Mouse (Mus musculus) lung, postnatal 0 days (tissue): ENCODE data around the gene Osbpl2. TPM values are rescaled to one million over a fixed set of nuclear protein-coding genes. Genes with fewer than 3 reads are reported as not detected.

Experiments used
- ATAC-seq: fragments of 200-750 bp; cut with Nextera tagmentation; 2 replicates; pipeline ENCODE4 v1.8.0; 2017; ENCODE audit warnings: moderate library complexity
- DNase-seq: peaks from one replicate; pipeline ENCODE4 v3.0.0-alpha.2; 2016; ENCODE audit warnings: low spot score
- H3K27ac ChIP-seq: fragments of 300-500 bp; sonication (generic); 2 replicates; pipeline ENCODE4 v1.5.1; 2014; ENCODE audit warnings: antibody characterized with exemption, mild to moderate bottlenecking, low read length, mixed read lengths
- H3K27me3 ChIP-seq: fragments of 300-500 bp; sonication (generic); replicated peaks from 2 replicates; pipeline ENCODE4 v1.6.1; 2014; ENCODE audit warnings: low read length, mixed read lengths; ENCODE audit not compliant: insufficient read depth
- H3K36me3 ChIP-seq: fragments of 300-500 bp; sonication (generic); 2 replicates; pipeline ENCODE4 v1.6.1; 2014; ENCODE audit warnings: low read length, mixed read lengths; ENCODE audit not compliant: insufficient read depth
- H3K4me1 ChIP-seq: fragments of 300-500 bp; sonication (generic); 2 replicates; pipeline ENCODE4 v1.6.1; 2014; ENCODE audit warnings: antibody characterized with exemption, low read depth, low read length, mixed read lengths; ENCODE audit not compliant: insufficient read depth
- H3K4me2 ChIP-seq: fragments of 300-500 bp; sonication (generic); replicated peaks from 2 replicates; pipeline ENCODE4 v1.6.1; 2014; ENCODE audit warnings: low read depth, mild to moderate bottlenecking, low read length, moderate library complexity, mixed read lengths
- H3K4me3 ChIP-seq: fragments of 300-500 bp; sonication (generic); 2 replicates; pipeline ENCODE4 v1.5.1; 2014; ENCODE audit warnings: low read depth, low read length
- H3K9ac ChIP-seq: fragments of 300-500 bp; sonication (generic); replicated peaks from 2 replicates; pipeline ENCODE4 v1.6.1; 2014; ENCODE audit warnings: low read depth, mild to moderate bottlenecking
- H3K9me3 ChIP-seq: fragments of 300-500 bp; sonication (generic); 2 replicates; pipeline ENCODE4 v1.6.1; 2016; ENCODE audit warnings: low read length, mixed read lengths
- CTCF ChIP-seq: IDR thresholded peaks from 2 replicates; pipeline ENCODE4 v1.5.1; 2016; ENCODE audit warnings: antibody characterized with exemption, mild to moderate bottlenecking
- EP300 ChIP-seq: IDR thresholded peaks from 2 replicates; pipeline ENCODE4 v1.6.1; 2016; ENCODE audit warnings: antibody characterized with exemption, mild to moderate bottlenecking, control low read depth
- WGBS: fragments of 180-500 bp; shearing (Covaris S2); extraction: QIAGEN DNeasy Blood & Tissue Kit; methylation state at CpG from one replicate; pipeline ENCODE4 v1.1.7; 2014; 5-methylcytosine and 5-hydroxymethylcytosine counted together
- polyA plus RNA-seq: library from polyadenylated mRNA; unstranded; fragments of >200 nt; fragmentation: Nextera tagmentation; extraction: Ambion mirVana; gene quantifications from 2 replicates; pipeline ENCODE4 v1.2.1, GENCODE M21; 2015

Osbpl2 gene
- polyA plus RNA-seq, 1 experiment from 2014 or later: 36.1 TPM

- 92% methylated on average over 3 of the region's 3 CpGs for WGBS
- TF ChIP-seq CTCF (no peak), EP300 (no peak)
- Histone ChIP-seq H3K4me2 (no peak overlapping the region), H3K4me3 (no peak overlapping the region), H3K27me3 (no peaks in the 10 kb centered on the region), H3K4me1 (no peaks in the 10 kb centered on the region), H3K9me3 (no peaks in the 10 kb centered on the region), H3K9ac (no peak overlapping the region), H3K36me3 (peaks cover 39% of the 10 kb centered on the region), H3K27ac (no peak overlapping the region)
- DNase-seq (no peak), ATAC-seq (no peak)
These were observed 39.5 kb downstream of the Osbpl2 start for GRCm38 (mm10) chr2:180158627-180159026.

- TF ChIP-seq EP300 (no peak), CTCF (no peak)
- Histone ChIP-seq H3K4me1 (no peaks in the 10 kb centered on the region), H3K4me2 (no peak overlapping the region), H3K9ac (no peak overlapping the region), H3K36me3 (peaks cover 13% of the 10 kb centered on the region; the same call in 1 of the 2 replicates), H3K27me3 (no peaks in the 10 kb centered on the region), H3K9me3 (no peaks in the 10 kb centered on the region), H3K27ac (no peak overlapping the region), H3K4me3 (no peak overlapping the region)
- ATAC-seq (no peak), DNase-seq (no peak)
- WGBS: 81% methylated on average over 2 of the region's 2 CpGs
These were observed 46.7 kb downstream of the Osbpl2 start for GRCm38 (mm10) chr2:180165855-180166254.

GRCm38 (mm10) chr2:180166869-180167268 is 47.8 kb downstream of the Osbpl2 start:
- WGBS: 80% methylated on average over 2 of the region's 2 CpGs
- ATAC-seq (no peak), DNase-seq (no peak)
- H3K36me3 ChIP-seq: peaks cover 10% of the 10 kb centered on the region; the same call in 1 of the 2 replicates
- no peaks in the 10 kb centered on the region for H3K9me3 ChIP-seq
- TF ChIP-seq CTCF (no peak), EP300 (no peak)
- no peak overlapping the region for H3K4me3 ChIP-seq
- H3K27ac ChIP-seq: no peak overlapping the region
- no peak overlapping the region for H3K4me2 ChIP-seq
- H3K9ac ChIP-seq: no peak overlapping the region
- H3K4me1 ChIP-seq: no peaks in the 10 kb centered on the region
- no peaks in the 10 kb centered on the region for H3K27me3 ChIP-seq

- H3K36me3 ChIP-seq: peaks cover 6% of the 10 kb centered on the region
- H3K27me3 ChIP-seq: no peaks in the 10 kb centered on the region
- DNase-seq: peak; percentile 20
- WGBS: 74% methylated on average over 11 of the region's 11 CpGs
- ATAC-seq: no peak
- H3K27ac ChIP-seq: peak overlapping the region; percentile 20; the same call in 1 of the 2 replicates
- no peak overlapping the region for H3K9ac ChIP-seq
- H3K9me3 ChIP-seq: no peaks in the 10 kb centered on the region
- H3K4me1 ChIP-seq: peaks cover 7% of the 10 kb centered on the region; the same call in 1 of the 2 replicates
- H3K4me2 ChIP-seq: no peak overlapping the region
- TF ChIP-seq CTCF: no peak
- H3K4me3 ChIP-seq: no peak overlapping the region
These were observed 51.2 kb downstream of the Osbpl2 start for GRCm38 (mm10) chr2:180170151-180170805.

- WGBS: 4% methylated on average over 41 of the region's 41 CpGs
- H3K4me2 ChIP-seq: peak within 1 kb of the TSS; percentile 75
- TF ChIP-seq EP300 (no peak), CTCF (peak; percentile 100)
- peak within 1 kb of the TSS; percentile 96 for H3K27ac ChIP-seq
- no peaks in the 10 kb centered on the region for H3K9me3 ChIP-seq
- ATAC-seq: peak; percentile 96
- peaks cover 7% of the 10 kb centered on the region; the same call in 1 of the 2 replicates for H3K4me1 ChIP-seq
- peak within 1 kb of the TSS; percentile 95 for H3K9ac ChIP-seq
- peak within 1 kb of the TSS; percentile 98 for H3K4me3 ChIP-seq
- DNase-seq: peak; percentile 97
- peaks cover 12% of the 10 kb centered on the region for H3K36me3 ChIP-seq
- no peaks in the 10 kb centered on the region for H3K27me3 ChIP-seq
These were observed 51.9 kb downstream of the Osbpl2 start, which contains the start of gene Adrm1 for GRCm38 (mm10) chr2:180170806-180171521. Gene Adrm1, plus strand, starts transcription at chr2:180171485.

GRCm38 (mm10) chr2:180171522-180172070 is 52.5 kb downstream of the Osbpl2 start:
- H3K36me3 ChIP-seq: peaks cover 15% of the 10 kb centered on the region
- peak; percentile 76 for DNase-seq
- WGBS: under 1% methylated on average over 50 of the region's 80 CpGs

More at GRCm38 (mm10) chr2:180171522-180172070, 52.5 kb downstream of the Osbpl2 start:
- Histone ChIP-seq H3K4me3 (peak overlapping the region; percentile 98), H3K27me3 (no peaks in the 10 kb centered on the region), H3K4me1 (peaks cover 7% of the 10 kb centered on the region; the same call in 1 of the 2 replicates), H3K9me3 (no peaks in the 10 kb centered on the region), H3K27ac (peak overlapping the region; percentile 96), H3K4me2 (peak overlapping the region; percentile 75), H3K9ac (peak overlapping the region; percentile 95)
- peak; percentile 74 for ATAC-seq
- TF ChIP-seq EP300 (no peak), CTCF (no peak)
